Mouse (Mus musculus) megakaryocyte-erythroid progenitor cell, adult 5-6 weeks (primary cell): ENCODE measurements around the gene Chtf18. TPM values are rescaled to one million over a fixed set of nuclear protein-coding genes. Genes with fewer than 3 reads are reported as not detected.

Experiments used
- ATAC-seq: replicated peaks from 2 replicates; pipeline ENCODE4 v1.8.0; 2016; ENCODE audit warnings: mild to moderate bottlenecking, inconsistent platforms; ENCODE audit not compliant: severe bottlenecking, poor library complexity, low FRiP score, low TSS enrichment
- total RNA-seq, 2 experiments: library from RNA; stranded (forward) in 1 of 2; stranded (reverse) in 1 of 2; fragments of 200-1000, 215-1000 nt in 1 of 2; fragments of >200 nt in 1 of 2; fragmentation: Nextera tagmentation in 1 of 2; gene quantifications; 2 replicates each; pipeline ENCODE4 v1.2.3; 2014 to 2017

Chtf18 gene
- total RNA-seq, 2 experiments from 2014 or later: 53.3 to 65.4 TPM

DNA sequence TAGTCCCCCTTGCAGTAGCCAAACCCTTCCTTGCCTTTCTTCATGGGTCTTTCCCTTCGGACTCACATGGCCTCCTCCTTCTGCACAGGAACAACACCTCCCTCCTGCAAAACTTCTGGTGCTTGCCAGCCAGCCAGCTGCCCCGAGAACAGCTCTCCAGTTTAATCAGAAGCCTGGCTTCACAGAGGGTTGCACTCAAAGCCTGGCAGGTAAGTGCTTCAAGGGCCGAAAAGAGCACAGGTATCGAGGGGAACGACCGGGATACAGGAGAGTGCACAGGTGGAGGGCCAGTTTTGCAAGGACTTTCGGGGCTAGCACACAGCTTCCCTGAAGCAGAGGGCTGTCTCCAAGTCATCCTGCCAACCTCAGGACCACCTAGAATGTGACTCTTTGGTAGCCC is 11.6 kb upstream of the Chtf18 start:
- no peak for ATAC-seq

DNA sequence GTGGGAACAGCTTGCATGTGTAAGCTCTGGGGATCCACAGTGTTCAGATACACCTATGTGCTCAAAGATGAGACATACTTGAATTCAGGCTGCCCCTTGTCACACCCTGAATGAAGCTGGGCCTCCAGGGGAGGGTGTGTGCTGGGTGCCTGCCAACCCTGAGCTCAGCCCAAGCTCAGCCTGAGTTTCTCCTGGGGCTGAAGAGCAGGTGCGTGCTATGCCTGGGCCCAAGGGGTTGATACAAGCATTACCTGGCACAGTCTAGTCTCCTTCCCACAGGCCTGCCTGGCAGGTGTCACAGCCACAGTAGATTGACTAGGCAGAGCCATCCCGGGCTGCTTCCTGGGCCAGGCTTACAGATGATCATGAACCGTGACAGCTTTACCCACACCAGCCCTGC is 8.5 kb upstream of the Chtf18 start, which contains the start of gene Mslnl:
Gene Mslnl (plus strand): TSS at position 298 of the 400 bp plus-strand sequence.
- ATAC-seq: no peak

DNA sequence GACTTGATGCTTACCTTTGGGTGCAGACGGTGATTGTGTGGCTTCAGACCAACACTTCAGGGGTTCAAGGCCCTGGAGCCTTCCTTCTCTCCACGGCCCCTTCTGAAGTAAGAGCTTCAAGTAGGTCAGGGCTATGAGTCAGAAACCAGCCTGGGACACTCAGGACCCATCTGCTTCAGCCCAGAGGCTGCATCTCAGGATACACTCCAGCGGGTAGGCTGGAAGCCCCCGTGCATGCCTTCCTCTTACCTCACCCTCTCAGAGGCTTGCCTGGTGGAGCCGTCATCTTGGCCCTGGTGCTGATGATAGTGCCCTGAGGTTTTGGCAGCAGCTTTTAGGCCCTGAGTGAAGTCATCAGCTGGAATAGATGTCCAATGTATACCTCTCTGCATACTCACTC is 8.0 kb upstream of the Chtf18 start:
- ATAC-seq: no peak

DNA sequence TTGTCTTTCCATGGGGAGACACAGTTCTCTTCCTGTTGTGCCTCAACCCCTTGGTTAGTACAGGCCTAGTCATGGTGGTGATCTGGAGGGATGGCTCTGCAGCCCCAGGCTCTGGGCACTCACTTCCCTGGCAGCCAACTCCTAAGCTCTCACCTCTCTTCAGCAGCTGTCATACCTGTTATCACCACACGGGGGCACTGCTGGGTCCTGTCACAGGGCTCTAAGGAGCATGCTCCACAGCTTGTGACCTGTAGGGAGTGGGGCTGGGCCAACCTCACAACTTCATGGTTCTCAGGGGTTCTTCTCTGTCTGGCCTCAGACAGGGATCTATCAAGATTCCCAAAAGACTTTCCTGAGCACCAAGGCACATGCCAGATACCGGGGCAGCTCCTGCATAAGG is 4.9 kb upstream of the Chtf18 start:
- peak; percentile 24; the same call in 1 of the 2 replicates for ATAC-seq

DNA sequence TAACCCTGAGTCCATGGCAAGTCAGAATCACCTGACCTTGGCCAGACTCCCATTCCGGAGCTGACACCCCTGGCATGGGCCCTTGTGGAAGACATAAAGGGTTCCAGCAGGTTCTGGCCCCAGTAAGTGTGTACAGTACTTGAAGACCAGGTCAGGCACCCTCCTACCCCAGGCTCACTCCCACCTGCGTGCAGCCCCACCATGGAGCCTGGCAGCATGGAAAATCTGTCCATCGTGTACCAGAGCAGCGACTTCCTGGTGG is 721 bp upstream of the Chtf18 start:
- no peak for ATAC-seq

DNA sequence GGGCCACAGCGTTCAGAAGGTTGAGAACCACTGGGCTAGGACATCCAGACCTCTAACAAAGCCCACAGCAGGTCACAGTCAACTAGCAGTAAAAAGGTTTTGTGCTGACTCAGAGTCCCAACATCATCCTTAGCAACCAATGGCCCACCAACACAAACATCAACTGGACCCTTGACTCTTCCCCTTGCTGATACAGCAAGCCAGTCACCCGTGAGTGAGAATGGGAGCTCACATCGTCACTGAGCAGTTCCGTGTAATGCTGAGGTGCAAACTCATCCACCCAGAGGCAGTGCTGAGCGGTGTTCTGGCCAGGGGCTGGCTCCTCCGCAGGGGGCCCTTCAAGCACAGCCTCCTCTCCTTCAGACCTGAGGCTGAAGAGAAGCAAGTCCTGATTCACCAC is 2.0 kb downstream of the Chtf18 start:
- no peak for ATAC-seq

DNA sequence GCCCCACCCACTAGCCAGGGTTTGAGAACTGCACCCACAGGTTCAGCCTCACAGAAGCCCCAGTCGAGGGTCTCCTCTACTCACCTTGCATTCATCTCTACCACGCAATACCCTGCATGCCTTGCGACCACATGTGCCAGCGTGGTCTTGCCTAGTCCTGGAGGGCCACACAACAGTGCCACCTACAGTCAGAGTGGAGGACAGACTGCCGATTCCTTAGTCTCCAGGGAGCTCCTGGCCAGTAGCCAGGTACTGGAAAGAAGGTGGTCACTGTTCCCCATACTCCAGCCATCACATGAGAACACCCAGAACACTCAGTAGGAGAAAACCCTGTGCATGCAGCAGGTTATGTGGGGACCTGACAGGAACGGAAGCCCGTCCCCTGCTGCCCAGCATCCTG is 3.3 kb downstream of the Chtf18 start:
- no peak for ATAC-seq

DNA sequence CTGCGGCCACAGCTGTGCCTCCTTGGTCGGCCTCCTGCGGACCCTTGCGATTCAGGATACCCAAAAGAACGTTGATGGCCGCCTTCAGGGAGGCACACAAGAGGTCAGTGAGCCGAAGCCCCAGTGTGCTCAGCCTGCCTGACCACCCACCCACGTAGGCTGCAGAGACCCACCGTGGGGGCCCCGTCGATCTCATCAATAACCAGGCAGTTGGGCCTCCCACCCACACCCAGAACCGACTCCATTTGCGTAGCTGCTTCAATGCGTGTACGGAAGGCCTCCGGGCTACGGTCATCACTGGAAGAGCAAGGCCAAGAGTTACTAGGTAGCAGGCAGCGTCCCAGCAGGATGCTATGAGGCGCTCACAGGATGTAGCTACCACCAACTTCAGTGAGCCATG is 3.7 kb downstream of the Chtf18 start:
- ATAC-seq: no peak

DNA sequence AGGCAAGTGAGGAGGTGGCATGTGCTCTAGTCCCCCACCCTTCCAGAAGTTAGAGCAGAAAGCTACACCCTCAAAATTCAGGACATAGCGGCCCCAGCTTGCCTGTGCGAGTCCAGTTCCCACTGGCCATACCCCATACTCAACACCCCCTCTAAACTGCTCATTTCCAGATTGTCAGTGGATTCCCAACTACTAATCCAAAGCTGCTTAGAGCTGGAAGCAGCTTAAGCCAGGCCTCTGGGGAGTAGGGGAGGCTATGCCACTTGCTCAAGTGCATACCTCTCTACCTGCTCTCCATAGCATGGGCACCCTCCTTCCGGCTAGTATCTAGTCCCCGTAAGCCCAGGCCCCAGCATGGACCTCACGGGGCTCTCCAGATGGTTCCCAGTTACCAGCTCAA is 5.7 kb downstream of the Chtf18 start:
- no peak for ATAC-seq

DNA sequence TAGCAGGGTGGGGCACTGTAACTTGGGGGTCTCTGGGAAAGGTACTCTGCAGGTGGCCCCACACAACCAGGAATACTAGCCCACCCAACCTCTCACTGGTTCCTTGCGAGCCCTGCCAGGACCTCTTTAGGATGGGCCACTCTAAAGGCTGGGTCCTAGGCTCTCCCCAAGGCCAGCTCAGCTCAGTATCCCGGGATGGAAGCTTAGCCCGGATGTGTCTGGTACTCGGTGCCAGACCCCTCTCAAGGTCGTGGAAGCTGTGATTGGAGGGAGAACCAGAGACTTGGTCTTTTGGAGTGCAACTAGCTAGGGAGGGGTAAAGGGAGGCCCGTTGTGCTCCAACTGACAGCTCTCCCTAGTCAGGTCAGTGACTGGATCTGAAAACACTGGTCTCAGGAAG is 9.5 kb downstream of the Chtf18 start:
- no peak for ATAC-seq

DNA sequence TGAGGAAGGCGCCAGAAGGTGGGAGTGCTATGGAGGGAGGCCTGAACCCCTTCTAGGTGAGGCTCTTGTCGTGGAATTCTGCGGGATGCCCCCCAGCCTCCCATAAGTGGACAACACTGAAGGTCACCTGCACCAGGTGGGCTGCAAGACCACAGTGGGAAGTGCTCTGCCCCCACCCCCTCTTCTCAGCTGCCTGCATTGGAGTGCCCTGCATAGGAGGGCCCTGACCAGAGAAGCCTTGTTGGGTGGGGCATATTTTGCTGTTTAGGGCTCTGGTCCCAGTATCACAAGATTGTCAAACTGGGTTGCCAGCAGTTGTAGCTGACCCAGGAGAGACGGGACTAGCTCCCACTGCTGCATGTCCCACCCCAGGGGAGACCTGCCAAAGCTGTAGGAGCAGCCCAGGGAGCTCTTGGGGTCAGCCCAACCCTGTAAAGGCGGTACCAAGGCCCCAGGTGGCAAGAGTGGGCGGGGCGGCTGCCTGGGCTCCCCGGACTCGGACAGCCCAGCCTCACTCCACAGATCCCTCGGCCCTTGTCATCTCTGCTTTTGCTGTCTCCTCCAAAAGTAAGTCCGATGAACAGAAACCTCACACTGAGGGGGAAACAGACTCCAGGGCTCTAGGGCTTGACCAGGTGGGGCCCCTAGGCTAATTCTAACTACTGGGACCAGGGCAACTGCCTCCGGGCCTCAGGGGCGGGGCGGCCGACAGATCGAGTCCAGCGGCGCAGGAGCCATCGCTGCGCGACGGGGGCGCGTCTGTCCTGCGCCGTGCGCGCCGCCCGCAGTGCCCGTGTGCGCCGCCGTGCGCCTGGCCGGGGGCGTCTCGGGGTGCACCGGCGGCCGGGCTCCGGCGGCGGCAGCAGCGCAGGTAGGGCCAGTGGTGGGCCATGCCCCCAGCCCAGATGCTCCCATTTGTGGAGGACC is 10.2 kb downstream of the Chtf18 start, which contains the start of gene Gng13:
Gene Gng13 (plus strand): TSS at position 461 of the 927 bp plus-strand sequence.
- no peak for ATAC-seq

DNA sequence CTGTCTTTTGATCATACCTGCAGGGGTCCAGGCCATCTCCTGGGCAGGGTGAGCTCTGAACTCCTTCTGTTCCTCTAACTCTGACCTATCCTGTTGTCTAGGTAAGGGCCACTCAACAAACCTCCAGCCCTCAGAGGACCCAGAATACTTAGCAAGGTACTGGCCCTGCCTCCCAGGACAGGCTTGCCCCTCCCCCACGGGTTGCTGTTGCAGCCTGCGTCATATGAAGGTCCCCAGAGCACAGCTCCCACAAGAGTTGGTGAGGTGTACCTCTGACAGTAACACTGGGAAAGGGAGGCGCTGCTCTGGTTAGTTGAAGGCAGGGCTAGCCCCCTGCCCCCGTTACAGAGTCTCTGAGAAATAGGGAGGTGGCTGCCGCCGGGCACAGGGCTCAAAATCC is 11.1 kb downstream of the Chtf18 start:
- ATAC-seq: no peak

DNA sequence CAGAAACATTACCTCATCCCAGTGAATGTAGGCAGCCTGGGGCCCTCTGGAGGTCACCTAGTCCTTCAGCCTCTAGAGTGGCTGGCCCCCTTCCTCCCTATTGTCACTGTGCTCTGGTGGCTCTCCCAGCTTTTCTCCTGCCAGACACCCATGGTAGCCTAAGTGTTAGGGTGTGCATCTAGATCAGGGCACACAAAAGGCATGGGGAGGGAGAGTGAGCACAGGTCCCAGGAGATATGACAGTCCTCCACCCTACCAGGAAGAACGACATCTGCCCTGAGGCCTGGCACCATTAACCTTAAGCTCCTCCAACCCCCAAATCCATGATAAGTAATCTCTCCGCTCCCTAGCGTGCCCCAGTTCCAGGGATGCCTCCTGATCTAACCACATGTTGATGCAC is 11.6 kb downstream of the Chtf18 start:
- ATAC-seq: no peak

DNA sequence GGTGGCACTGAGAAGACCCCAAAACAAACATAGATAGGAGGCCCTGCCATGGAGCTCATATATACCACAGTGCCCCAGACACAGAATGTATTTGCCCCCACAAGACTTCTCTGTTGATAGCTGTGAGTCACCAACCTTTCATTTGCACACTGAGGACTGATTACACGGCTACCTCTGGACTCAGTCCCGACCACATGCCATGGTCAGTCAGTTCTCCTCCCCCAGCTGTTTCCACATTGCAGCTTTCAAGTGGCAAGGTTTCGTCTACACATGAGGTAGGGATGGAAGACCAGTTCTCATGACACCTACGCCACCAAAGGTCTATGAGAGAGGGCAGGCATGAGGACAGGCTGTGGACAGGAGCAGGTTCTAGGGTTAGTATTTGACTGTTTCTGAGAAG is 16.1 kb downstream of the Chtf18 start:
- no peak for ATAC-seq

DNA sequence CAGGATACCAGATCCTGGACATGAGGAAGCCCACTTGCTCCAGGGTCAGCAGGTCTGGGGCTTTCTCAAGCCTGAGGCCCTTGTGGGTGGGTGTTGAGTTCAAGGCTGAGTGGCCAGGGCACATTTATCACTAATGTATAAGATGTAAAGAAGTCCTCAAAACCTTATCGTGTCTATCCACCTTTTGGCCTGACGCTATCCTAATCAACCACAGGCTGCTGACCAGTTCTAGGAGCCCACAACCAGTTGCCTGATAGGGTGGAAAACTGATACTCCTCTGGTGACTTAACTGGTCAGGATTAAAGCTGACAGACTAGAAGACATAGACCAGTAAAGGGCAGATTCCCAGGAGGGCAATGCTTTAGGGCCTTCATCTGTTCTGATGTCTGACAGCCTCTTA is 17.2 kb downstream of the Chtf18 start:
- ATAC-seq: no peak

DNA sequence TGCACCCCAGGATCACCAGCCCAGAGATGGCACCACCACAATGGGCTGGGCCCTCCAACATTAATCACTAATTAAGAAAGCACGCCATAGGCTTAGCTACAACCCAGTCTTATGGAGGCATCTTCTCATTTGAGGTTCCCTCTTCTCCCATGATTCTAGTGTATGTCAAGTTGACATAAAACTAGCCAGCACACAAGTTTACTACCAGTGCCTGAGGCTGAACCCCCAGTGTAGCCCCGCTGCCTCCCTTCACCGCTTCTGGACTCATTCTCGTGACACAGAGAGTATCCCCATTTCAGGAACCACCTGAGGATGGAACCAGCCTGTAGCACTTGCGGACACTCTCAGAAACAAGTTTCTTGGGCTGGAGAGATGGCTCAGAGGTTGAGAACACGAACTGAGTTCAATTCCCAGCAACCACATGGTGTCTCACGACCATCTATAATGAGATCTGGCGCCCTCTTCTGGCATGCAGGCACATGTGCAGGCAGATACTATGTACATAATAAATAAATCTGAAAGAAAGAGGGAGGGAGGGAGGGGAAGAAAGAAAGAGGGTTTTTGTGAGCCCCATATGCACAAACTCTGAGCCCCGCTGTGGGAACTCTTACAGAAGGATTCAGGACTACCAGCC is 26.2 kb downstream of the Chtf18 start:
- ATAC-seq: no peak

DNA sequence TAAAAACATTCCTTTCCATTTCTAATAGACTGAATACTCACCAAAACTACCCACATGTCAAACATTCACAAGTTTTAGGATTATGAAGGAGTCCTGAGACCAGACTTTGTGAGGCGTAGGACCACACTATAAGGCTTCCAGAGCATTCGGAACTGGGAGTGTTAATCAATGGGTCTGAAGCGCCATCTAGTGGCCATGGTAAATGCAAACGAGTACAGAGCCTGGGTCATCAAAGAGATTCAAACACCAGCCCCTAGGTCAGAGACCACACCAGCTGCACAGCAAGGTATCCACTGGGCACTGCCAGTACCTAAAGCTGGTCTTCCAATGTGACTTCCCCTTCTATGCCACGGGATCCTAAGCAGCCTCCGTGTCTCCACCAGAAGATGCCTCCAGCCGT is 28.8 kb downstream of the Chtf18 start:
- peak; percentile 80 for ATAC-seq

DNA sequence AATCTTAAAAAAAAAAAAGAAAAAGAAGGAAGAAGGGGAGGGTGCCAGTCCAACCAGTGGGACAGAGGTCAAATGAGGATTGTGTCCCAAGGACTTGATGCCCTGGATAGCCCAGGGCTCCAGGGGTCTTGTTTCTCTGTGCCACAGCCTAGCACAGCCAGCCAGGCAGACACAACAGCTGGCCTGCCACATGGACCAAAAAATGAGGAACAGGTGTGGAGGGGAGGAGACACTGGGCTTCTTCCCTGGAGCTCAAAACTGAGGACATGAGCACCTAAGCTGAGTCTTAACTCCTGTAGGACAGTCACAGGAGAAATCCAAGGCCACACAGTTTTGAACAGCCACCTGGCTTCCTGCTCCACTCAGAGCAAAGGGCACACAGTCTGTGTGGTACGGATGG is 31.0 kb downstream of the Chtf18 start:
- no peak for ATAC-seq

DNA sequence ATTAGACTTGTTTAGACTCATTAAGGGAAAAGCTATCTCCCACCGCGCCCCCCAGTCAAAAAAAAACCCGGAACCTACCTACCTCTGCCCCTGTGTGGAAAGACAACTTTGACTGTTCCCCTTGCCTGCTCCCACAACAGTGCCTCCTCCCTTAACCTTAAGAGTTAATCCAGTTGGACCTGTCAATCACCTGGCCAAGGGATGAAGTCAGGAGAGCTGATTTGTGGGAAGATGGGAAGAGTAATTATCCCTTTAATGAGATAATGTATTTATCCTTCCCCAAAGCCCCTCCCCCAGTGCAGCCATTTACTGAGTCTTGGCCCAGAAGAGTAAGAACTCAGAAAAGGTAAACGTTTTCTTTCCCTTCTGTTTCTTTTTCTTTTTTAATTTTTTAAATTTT is 38.3 kb downstream of the Chtf18 start:
- ATAC-seq: no peak

DNA sequence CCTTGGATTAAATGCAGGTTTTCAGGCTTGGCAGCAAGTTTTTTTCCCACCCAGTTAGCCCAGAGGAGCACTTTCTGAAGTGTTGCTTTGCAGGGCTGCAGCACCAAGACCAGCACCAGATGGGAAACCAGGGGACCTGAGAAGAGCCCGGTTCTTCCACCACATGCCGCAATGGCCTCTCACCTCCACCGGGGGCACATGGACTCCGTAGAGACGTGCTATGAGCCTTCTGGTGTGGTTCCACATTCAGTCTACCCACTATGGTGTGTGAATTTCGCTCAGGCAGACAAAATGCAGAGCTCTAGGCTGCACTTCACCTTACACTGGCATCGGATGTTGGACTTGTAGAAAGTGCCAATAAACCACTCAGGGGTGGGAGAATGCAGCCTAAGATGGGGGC is 40.9 kb downstream of the Chtf18 start:
- ATAC-seq: no peak

DNA sequence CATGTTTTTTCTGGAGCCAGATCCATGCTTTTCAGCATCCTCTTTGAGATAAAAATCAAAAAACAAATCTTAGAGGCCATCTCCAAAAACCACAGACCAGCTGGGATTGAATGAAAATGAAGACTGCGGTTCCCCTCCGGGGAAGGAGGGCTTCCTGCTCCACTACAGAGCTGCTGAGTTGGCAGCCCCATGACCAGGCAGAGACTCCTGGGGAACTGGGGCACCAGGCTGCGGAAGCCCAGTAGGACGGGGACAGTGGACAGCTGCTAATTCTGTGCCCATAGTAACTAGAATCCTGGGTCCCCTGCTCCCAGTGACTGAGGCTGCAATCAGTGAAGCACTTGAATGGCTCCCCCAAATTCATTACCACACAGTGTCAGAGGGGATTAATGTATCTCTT is 45.6 kb downstream of the Chtf18 start:
- ATAC-seq: no peak
